Mouse (Mus musculus): ENCODE data around the gene Klrc3. TPM values are rescaled to one million over a fixed set of nuclear protein-coding genes. Genes with fewer than 3 reads are reported as not detected.

Klrc3 gene
- polyA plus RNA-seq, 1 experiment from 2014 or later, result not detected

Small RNA genes within 50 kb of the gene (microRNA-seq; reads per million reads assigned to microRNA genes)
- gene Mir680-1, result not detected

Other genes starting within 250 kb of the Klrc3 start
- gene Clec1b, start 246.0 kb downstream of the Klrc3 start, polyA plus RNA-seq (2015; fragmentation: Nextera tagmentation; extraction: Ambion mirVana), result 1.5 and 1.8 TPM in 2 replicates
- 0.10 and 0.13 TPM in 2 replicates for gene Clec9a, start 234.5 kb downstream of the Klrc3 start, polyA plus RNA-seq (2015; fragmentation: Nextera tagmentation; extraction: Ambion mirVana)
- 0.92 and 1.5 TPM in 2 replicates for gene Clec1a, start 191.3 kb downstream of the Klrc3 start, polyA plus RNA-seq (2015; fragmentation: Nextera tagmentation; extraction: Ambion mirVana)
- gene Olr1, start 136.2 kb downstream of the Klrc3 start, polyA plus RNA-seq (2015; fragmentation: Nextera tagmentation; extraction: Ambion mirVana), result not detected in 2 replicates
- not detected in 2 replicates for gene Tmem52b, start 130.8 kb downstream of the Klrc3 start, polyA plus RNA-seq (2015; fragmentation: Nextera tagmentation; extraction: Ambion mirVana)
- 186 and 197 TPM in 2 replicates for gene Gabarapl1, start 110.2 kb downstream of the Klrc3 start, polyA plus RNA-seq (2015; fragmentation: Nextera tagmentation; extraction: Ambion mirVana)
- gene Klre1, start 65.4 kb downstream of the Klrc3 start, polyA plus RNA-seq (2015; fragmentation: Nextera tagmentation; extraction: Ambion mirVana), result not detected in 2 replicates
- not detected in 2 replicates for gene Klrd1, start 51.6 kb downstream of the Klrc3 start, polyA plus RNA-seq (2015; fragmentation: Nextera tagmentation; extraction: Ambion mirVana)
- 0.11 and 0.17 TPM in 2 replicates for gene Klrk1, start 19.5 kb downstream of the Klrc3 start, polyA plus RNA-seq (2015; fragmentation: Nextera tagmentation; extraction: Ambion mirVana)
- gene Klrc2, start 17.4 kb upstream of the Klrc3 start, polyA plus RNA-seq (2015; fragmentation: Nextera tagmentation; extraction: Ambion mirVana), result not detected in 2 replicates
- gene Klrc1, start 35.6 kb upstream of the Klrc3 start, polyA plus RNA-seq (2015; fragmentation: Nextera tagmentation; extraction: Ambion mirVana), result not detected in 2 replicates
- gene Klri1, start 73.8 kb upstream of the Klrc3 start, polyA plus RNA-seq (2015; fragmentation: Nextera tagmentation; extraction: Ambion mirVana), result not detected in 2 replicates
- not detected in 2 replicates for gene Klri2, start 97.1 kb upstream of the Klrc3 start, polyA plus RNA-seq (2015; fragmentation: Nextera tagmentation; extraction: Ambion mirVana)
- gene Gm156, start 140.9 kb upstream of the Klrc3 start, polyA plus RNA-seq (2015; fragmentation: Nextera tagmentation; extraction: Ambion mirVana), result not detected in 2 replicates
- gene Gm17631, start 219.3 kb upstream of the Klrc3 start, polyA plus RNA-seq (2015; fragmentation: Nextera tagmentation; extraction: Ambion mirVana), result not detected in 2 replicates
- gene Klra17, start 233.3 kb upstream of the Klrc3 start, polyA plus RNA-seq (2015; fragmentation: Nextera tagmentation; extraction: Ambion mirVana), result not detected in 2 replicates

Data from forebrain, embryonic 15.5 days (tissue).